Mouse (Mus musculus) ES-E14 (cell line): ENCODE results near the gene Hist1h2ad.

Experiments used
- CHD2 ChIP-seq: IDR thresholded peaks from 2 replicates; pipeline ENCODE4 v1.6.1; 2014; ENCODE audit warnings: mild to moderate bottlenecking, low read depth, low read length, inconsistent platforms
- HCFC1 ChIP-seq: IDR thresholded peaks from 2 replicates; pipeline ENCODE4 v1.6.1; 2012; ENCODE audit warnings: low read length, inconsistent platforms, borderline replicate concordance; ENCODE audit not compliant: insufficient read depth
- ZNF384 ChIP-seq: IDR thresholded peaks from 2 replicates; pipeline ENCODE4 v1.6.1; 2012; ENCODE audit warnings: low read depth, low read length, inconsistent platforms

DNA sequence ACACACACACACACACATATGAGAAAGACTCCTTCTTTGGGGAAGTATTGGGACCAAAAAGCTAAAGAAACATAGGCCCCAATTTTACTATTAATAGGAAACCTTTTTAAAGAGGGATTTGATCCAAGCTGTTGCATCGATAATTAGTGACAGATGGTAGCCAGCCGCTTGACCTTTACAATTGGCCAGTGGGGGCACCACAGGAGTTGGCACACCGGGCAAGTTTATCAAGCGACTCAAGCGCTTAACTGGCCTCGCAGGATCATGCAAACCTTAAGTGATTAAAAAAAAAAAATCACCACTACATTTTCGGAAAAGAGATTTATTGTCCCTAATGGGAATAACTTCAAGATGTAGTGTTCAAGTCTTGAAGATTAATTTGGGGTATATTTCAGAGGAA is 18.4 kb downstream of the Hist1h2ad start:
- TF ChIP-seq HCFC1 (no peak), CHD2 (no peak), ZNF384 (no peak)
